Mouse (Mus musculus) forebrain, postnatal 0 days (tissue): ENCODE measurements around the gene Fbrsl1. TPM values are rescaled to one million over a fixed set of nuclear protein-coding genes. Genes with fewer than 3 reads are reported as not detected.

Experiments
- ATAC-seq: fragments of 200-750 bp; cut with Nextera tagmentation; 2 replicates; pipeline ENCODE4 v1.8.0; 2017; ENCODE audit warnings: mild to moderate bottlenecking, moderate library complexity
- DNase-seq: peaks from one replicate; pipeline ENCODE4 v3.0.0-alpha.2; 2015
- H3K27ac ChIP-seq: fragments of 300-500 bp; sonication (generic); 2 replicates; pipeline ENCODE4 v1.5.1; 2014; ENCODE audit warnings: low read depth, mild to moderate bottlenecking, antibody characterized with exemption, low read length, moderate library complexity, mixed read lengths
- H3K27me3 ChIP-seq: fragments of 300-500 bp; sonication (generic); 2 replicates; pipeline ENCODE4 v1.6.1; 2014; ENCODE audit warnings: mild to moderate bottlenecking, low read length, mixed read lengths; ENCODE audit not compliant: insufficient read depth
- H3K36me3 ChIP-seq: fragments of 300-500 bp; sonication (generic); 2 replicates; pipeline ENCODE4 v1.6.1; 2014; ENCODE audit warnings: mild to moderate bottlenecking, moderate library complexity; ENCODE audit not compliant: insufficient read depth
- H3K4me1 ChIP-seq: fragments of 300-500 bp; sonication (generic); 2 replicates; pipeline ENCODE4 v1.6.1; 2014; ENCODE audit warnings: antibody characterized with exemption; ENCODE audit not compliant: insufficient read depth
- H3K4me2 ChIP-seq: fragments of 300-500 bp; sonication (generic); 2 replicates; pipeline ENCODE4 v1.6.1; 2014; ENCODE audit warnings: low read depth, mild to moderate bottlenecking, moderate library complexity
- H3K4me3 ChIP-seq: fragments of 300-500 bp; sonication (generic); 2 replicates; pipeline ENCODE4 v1.5.1; 2014; ENCODE audit warnings: low read depth, low read length, mixed read lengths
- H3K9ac ChIP-seq: fragments of 300-500 bp; sonication (generic); 2 replicates; pipeline ENCODE4 v1.6.1; 2014; ENCODE audit warnings: mild to moderate bottlenecking
- H3K9me3 ChIP-seq: fragments of 300-500 bp; sonication (generic); 2 replicates; pipeline ENCODE4 v1.6.1; 2016; ENCODE audit warnings: low read length
- CTCF ChIP-seq: sonication (generic); IDR thresholded peaks from 2 replicates; pipeline ENCODE4 v1.5.1; 2016; ENCODE audit warnings: antibody characterized with exemption, control low read depth, low read depth
- WGBS: fragments of 180-500 bp; shearing (Covaris S2); extraction: QIAGEN DNeasy Blood & Tissue Kit; methylation state at CpG from one replicate; pipeline ENCODE4 v1.1.7; 2014; 5-methylcytosine and 5-hydroxymethylcytosine counted together
- polyA plus RNA-seq: library from polyadenylated mRNA; unstranded; fragments of >200 nt; fragmentation: Nextera tagmentation; extraction: Ambion mirVana; gene quantifications from 2 replicates; pipeline ENCODE4 v1.2.1, GENCODE M21; 2015
- total RNA-seq: library from RNA; depleted of rRNA; stranded (reverse); fragments of >200 nt; gene quantifications from 2 replicates; pipeline ENCODE4 v1.2.3, GENCODE M21; 2014; rRNA removed

Fbrsl1 gene
- total RNA-seq (28.1 and 30.3 TPM in 2 replicates), polyA plus RNA-seq (20.2 and 21.3 TPM in 2 replicates)

- Histone ChIP-seq H3K4me2 (peak within 1 kb of the TSS; percentile 98), H3K27ac (peak within 1 kb of the TSS; percentile 79)
- WGBS = under 1% methylated on average over 45 of the region's 46 CpGs
Measured at GRCm38 (mm10) chr5:110448436-110449134, at the start of gene Fbrsl1. Gene Fbrsl1 (minus strand): TSS chr5:110448503.

GRCm38 (mm10) chr5:110498071-110498470 lies 49.8 kb upstream of the Fbrsl1 start:
- H3K36me3 ChIP-seq = no peaks in the 10 kb centered on the region
- WGBS = 86% methylated on average over 10 of the region's 10 CpGs
- no peaks in the 10 kb centered on the region for H3K27me3 ChIP-seq
- ATAC-seq (no peak), DNase-seq (no peak)
- H3K9ac ChIP-seq = no peak overlapping the region
- no peak overlapping the region for H3K27ac ChIP-seq
- H3K4me2 ChIP-seq = no peak overlapping the region
- H3K4me1 ChIP-seq = no peaks in the 10 kb centered on the region
- H3K4me3 ChIP-seq = no peak overlapping the region
- no peak for TF ChIP-seq CTCF
- no peaks in the 10 kb centered on the region for H3K9me3 ChIP-seq

More at GRCm38 (mm10) chr5:110448436-110449134, at the start of gene Fbrsl1:
- no peaks in the 10 kb centered on the region for H3K36me3 ChIP-seq
- H3K4me1 ChIP-seq = peaks cover 12% of the 10 kb centered on the region
- DNase-seq (peak; percentile 94), ATAC-seq (peak; percentile 94)
- no peaks in the 10 kb centered on the region for H3K27me3 ChIP-seq
- TF ChIP-seq CTCF = no peak
- peak within 1 kb of the TSS; percentile 87 for H3K4me3 ChIP-seq
- no peaks in the 10 kb centered on the region for H3K9me3 ChIP-seq
- H3K9ac ChIP-seq = peak within 1 kb of the TSS; percentile 88

GRCm38 (mm10) chr5:110497556-110497955 lies 49.3 kb upstream of the Fbrsl1 start:
- H3K4me3 ChIP-seq = no peak overlapping the region
- H3K27me3 ChIP-seq = no peaks in the 10 kb centered on the region
- WGBS = 73% methylated on average over 5 of the region's 5 CpGs
- no peak for TF ChIP-seq CTCF
- ATAC-seq = no peak
- H3K4me2 ChIP-seq = no peak overlapping the region
- no peak for DNase-seq
- no peak overlapping the region for H3K9ac ChIP-seq
- no peaks in the 10 kb centered on the region for H3K9me3 ChIP-seq
- H3K4me1 ChIP-seq = no peaks in the 10 kb centered on the region
- no peak overlapping the region for H3K27ac ChIP-seq
- no peaks in the 10 kb centered on the region for H3K36me3 ChIP-seq

DNA sequence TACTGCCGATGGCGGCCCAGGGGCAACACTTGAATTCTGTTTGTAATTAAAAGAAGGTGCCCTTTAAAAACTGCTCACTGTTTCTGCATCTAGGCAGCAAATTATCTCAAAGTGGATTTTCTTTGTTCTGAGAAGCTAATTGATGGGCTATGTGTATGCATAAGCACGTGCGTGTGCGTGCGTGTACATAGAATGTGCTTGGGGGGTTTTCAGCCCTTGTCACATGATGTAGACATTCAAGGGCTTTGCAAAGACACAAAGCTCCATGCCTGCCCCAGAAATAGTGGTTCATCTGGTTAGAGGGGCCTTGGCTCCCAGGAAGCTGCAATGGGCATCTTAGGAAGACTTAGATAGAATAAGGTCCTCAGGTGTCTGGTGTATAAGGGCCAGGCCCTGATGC lies 46.7 kb upstream of the Fbrsl1 start:
- Histone ChIP-seq H3K9ac (no peak overlapping the region), H3K4me1 (no peaks in the 10 kb centered on the region), H3K9me3 (no peaks in the 10 kb centered on the region), H3K27ac (no peak overlapping the region), H3K36me3 (no peaks in the 10 kb centered on the region), H3K4me3 (no peak overlapping the region), H3K4me2 (no peak overlapping the region), H3K27me3 (no peaks in the 10 kb centered on the region)
- no peak for DNase-seq
- 79% methylated on average over 6 of the region's 6 CpGs for WGBS
- TF ChIP-seq CTCF = no peak
- ATAC-seq = no peak; the same call in 1 of the 2 replicates

- no peaks in the 10 kb centered on the region for H3K27me3 ChIP-seq
- H3K4me3 ChIP-seq = no peak overlapping the region
- WGBS = 39% methylated on average over 4 of the region's 4 CpGs
- H3K27ac ChIP-seq = no peak overlapping the region; the same call in 1 of the 2 replicates
- H3K36me3 ChIP-seq = no peaks in the 10 kb centered on the region
- H3K4me2 ChIP-seq = no peak overlapping the region
- no peaks in the 10 kb centered on the region for H3K9me3 ChIP-seq
- ATAC-seq (peak; percentile 16; the same call in 1 of the 2 replicates), DNase-seq (no peak)
- no peak for TF ChIP-seq CTCF
- no peaks in the 10 kb centered on the region for H3K4me1 ChIP-seq
- no peak overlapping the region for H3K9ac ChIP-seq
Measured at GRCm38 (mm10) chr5:110494396-110494795, 46.1 kb upstream of the Fbrsl1 start.

DNA sequence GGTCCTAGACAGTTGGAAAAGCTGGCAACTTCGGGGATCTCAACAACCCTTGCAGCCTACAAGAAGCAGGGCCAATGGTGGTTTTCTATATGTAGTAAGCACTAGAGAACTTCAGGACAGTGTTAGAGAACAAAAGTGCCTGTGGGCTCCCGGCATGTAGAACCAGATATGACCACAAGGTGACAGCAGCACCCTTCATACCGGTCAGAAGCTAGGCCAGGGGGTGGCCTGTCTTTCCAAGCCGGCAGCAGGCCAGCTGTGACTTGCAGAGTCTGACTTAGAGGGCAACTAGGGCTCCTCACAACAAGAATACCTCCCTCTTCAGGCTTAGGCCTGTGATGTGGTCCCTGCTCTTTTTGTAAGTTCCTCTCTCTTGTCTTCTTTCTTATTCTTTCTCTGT lies 45.5 kb upstream of the Fbrsl1 start:
- H3K27me3 ChIP-seq = no peaks in the 10 kb centered on the region
- DNase-seq (peak; percentile 87), ATAC-seq (peak; percentile 93)
- H3K4me1 ChIP-seq = no peaks in the 10 kb centered on the region
- H3K9ac ChIP-seq = no peak overlapping the region
- peak; percentile 98 for TF ChIP-seq CTCF
- no peak overlapping the region for H3K27ac ChIP-seq
- WGBS = under 1% methylated on average over 4 of the region's 4 CpGs
- no peaks in the 10 kb centered on the region for H3K36me3 ChIP-seq
- no peak overlapping the region for H3K4me2 ChIP-seq
- no peaks in the 10 kb centered on the region for H3K9me3 ChIP-seq
- H3K4me3 ChIP-seq = no peak overlapping the region

DNA sequence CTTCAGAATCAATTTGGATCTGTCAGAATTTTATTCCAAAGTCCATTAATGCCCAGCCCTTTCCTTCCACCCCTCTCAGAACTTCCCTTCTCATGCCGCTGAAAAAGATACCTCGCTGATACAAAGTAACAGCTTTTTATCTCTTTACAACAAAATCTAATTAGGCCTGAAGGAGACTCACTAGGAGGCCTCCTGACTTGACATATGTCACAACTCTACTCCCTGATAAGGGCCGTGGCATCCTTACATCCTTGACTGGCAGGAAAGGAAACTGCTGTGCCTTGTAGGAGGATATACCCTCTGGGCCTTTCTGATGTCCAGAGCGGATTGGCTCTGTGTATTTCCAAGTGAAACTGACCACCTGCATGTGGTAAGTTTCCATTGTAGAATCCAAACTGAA lies 41.3 kb upstream of the Fbrsl1 start:
- Histone ChIP-seq H3K9ac (no peak overlapping the region), H3K27ac (no peak overlapping the region), H3K4me3 (no peak overlapping the region), H3K36me3 (no peaks in the 10 kb centered on the region), H3K9me3 (no peaks in the 10 kb centered on the region), H3K4me2 (no peak overlapping the region), H3K27me3 (no peaks in the 10 kb centered on the region), H3K4me1 (no peaks in the 10 kb centered on the region)
- ATAC-seq = no peak
- no peak for DNase-seq
- no peak for TF ChIP-seq CTCF
- WGBS = 52% methylated on average over 4 of the region's 4 CpGs
